Mouse (Mus musculus): Measurements from ENCODE around the gene Dhfr. TPM values are rescaled to one million over a fixed set of nuclear protein-coding genes. Genes with fewer than 3 reads are reported as not detected.
"Not testable (repeated sequence)": the region's sequence is repeated elsewhere in the genome, so short reads cannot be mapped to it uniquely, and the experiment has no call there.

Dhfr gene
- 15.9 and 16.4 TPM in 2 replicates for polyA plus RNA-seq (2015; fragmentation: Nextera tagmentation; extraction: Ambion mirVana)

- DNase-seq (ENCODE audit: low spot score), result peak; percentile 100
Measured at GRCm38 (mm10) chr13:92354456-92355271, at the start of gene Dhfr, which contains the start of gene Msh3. Gene Dhfr, plus strand, starts transcription at chr13:92354726. Gene Msh3, minus strand, starts transcription at chr13:92355003.

- DNase-seq (ENCODE audit: low spot score), result no peak
Measured at GRCm38 (mm10) chr13:92305680-92306079, 48.8 kb upstream of the Dhfr start, which contains the start of gene Gm20379. Gene Gm20379, plus strand, starts transcription at chr13:92305980.

- DNase-seq (ENCODE audit: low spot score), result no peak
Measured at GRCm38 (mm10) chr13:92314613-92315012, 39.9 kb upstream of the Dhfr start.

- peak; percentile 28 for DNase-seq (ENCODE audit: low spot score)
Measured at GRCm38 (mm10) chr13:92320770-92321169, 33.8 kb upstream of the Dhfr start.

GRCm38 (mm10) chr13:92326030-92326429 is 28.5 kb upstream of the Dhfr start:
- no peak for DNase-seq (ENCODE audit: low spot score)

- no peak for DNase-seq (ENCODE audit: low spot score)
Measured at GRCm38 (mm10) chr13:92328000-92328399, 26.5 kb upstream of the Dhfr start.

GRCm38 (mm10) chr13:92330621-92331020 is 23.9 kb upstream of the Dhfr start:
- no peak for DNase-seq (ENCODE audit: low spot score)

GRCm38 (mm10) chr13:92332103-92332879 is 22.2 kb upstream of the Dhfr start:
- no peak for DNase-seq (ENCODE audit: low spot score)

- DNase-seq (ENCODE audit: low spot score), result no peak
Measured at GRCm38 (mm10) chr13:92336857-92337256, 17.7 kb upstream of the Dhfr start.

GRCm38 (mm10) chr13:92337773-92338462 is 16.6 kb upstream of the Dhfr start:
- no peak for DNase-seq (ENCODE audit: low spot score)

- DNase-seq (ENCODE audit: low spot score), result no peak
Measured at GRCm38 (mm10) chr13:92339787-92340186, 14.7 kb upstream of the Dhfr start.

GRCm38 (mm10) chr13:92344033-92344432 is 10.5 kb upstream of the Dhfr start:
- no peak for DNase-seq (ENCODE audit: low spot score)

- DNase-seq (ENCODE audit: low spot score), result no peak
Measured at GRCm38 (mm10) chr13:92346338-92346737, 8.2 kb upstream of the Dhfr start.

GRCm38 (mm10) chr13:92351100-92351499 is 3.4 kb upstream of the Dhfr start:
- no peak for DNase-seq (ENCODE audit: low spot score)

GRCm38 (mm10) chr13:92353956-92354355 is 570 bp upstream of the Dhfr start:
- peak; percentile 36 for DNase-seq (ENCODE audit: low spot score)

GRCm38 (mm10) chr13:92355272-92355643 is 732 bp downstream of the Dhfr start:
- no peak for DNase-seq (ENCODE audit: low spot score)

- no peak for DNase-seq (ENCODE audit: low spot score)
Measured at GRCm38 (mm10) chr13:92356376-92356775, 1.9 kb downstream of the Dhfr start.

- DNase-seq (ENCODE audit: low spot score), result no peak
Measured at GRCm38 (mm10) chr13:92357644-92358043, 3.1 kb downstream of the Dhfr start.

GRCm38 (mm10) chr13:92361609-92362008 is 7.1 kb downstream of the Dhfr start:
- no peak for DNase-seq (ENCODE audit: low spot score)

- no peak for DNase-seq (ENCODE audit: low spot score)
Measured at GRCm38 (mm10) chr13:92365312-92365711, 10.8 kb downstream of the Dhfr start.

GRCm38 (mm10) chr13:92370811-92371210 is 16.3 kb downstream of the Dhfr start:
- DNase-seq (ENCODE audit: low spot score), result no peak

- DNase-seq (ENCODE audit: low spot score), result not testable (repeated sequence)
Measured at GRCm38 (mm10) chr13:92371466-92371865, 16.9 kb downstream of the Dhfr start.
